Mouse (Mus musculus) T-helper 1 cell (primary cell): Measurements from ENCODE around the gene Pclaf.

Experiments used
- in situ Hi-C: fragments of 300-600 bp; cut with MboI, MseI; formaldehyde crosslinking; loops from one replicate; pipeline ENCODE4 v1.15.1; 2025; ENCODE audit warnings: high pct_unique_total_duplicates

The Pclaf gene

DNA sequence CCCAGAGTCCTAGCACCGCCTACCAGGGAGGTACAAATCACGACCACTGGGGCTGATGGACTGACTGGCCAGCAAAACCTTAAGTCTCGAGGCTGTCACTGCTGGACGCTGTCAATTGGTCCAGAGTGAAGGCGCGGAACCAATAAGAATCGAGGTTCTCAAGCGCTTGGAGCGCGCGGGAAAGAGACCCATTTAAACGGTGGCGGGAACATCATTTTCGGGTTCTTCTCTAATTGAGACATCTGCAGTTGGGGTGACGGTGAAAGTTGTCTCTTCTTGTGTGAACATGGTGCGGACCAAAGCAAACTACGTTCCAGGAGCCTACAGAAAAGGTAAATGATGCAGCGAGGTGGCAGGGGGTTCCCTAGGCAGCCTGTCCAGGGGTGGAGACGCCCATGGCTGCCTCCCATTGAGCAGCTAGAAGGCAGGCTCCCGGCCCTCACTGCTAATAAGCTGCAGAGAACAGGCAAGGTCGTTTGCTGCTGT is at the start of gene Pclaf:
TSS of gene Pclaf (plus strand) at position 95 of the 486 bp plus-strand sequence.
- in situ Hi-C loops, result no loop called here

DNA sequence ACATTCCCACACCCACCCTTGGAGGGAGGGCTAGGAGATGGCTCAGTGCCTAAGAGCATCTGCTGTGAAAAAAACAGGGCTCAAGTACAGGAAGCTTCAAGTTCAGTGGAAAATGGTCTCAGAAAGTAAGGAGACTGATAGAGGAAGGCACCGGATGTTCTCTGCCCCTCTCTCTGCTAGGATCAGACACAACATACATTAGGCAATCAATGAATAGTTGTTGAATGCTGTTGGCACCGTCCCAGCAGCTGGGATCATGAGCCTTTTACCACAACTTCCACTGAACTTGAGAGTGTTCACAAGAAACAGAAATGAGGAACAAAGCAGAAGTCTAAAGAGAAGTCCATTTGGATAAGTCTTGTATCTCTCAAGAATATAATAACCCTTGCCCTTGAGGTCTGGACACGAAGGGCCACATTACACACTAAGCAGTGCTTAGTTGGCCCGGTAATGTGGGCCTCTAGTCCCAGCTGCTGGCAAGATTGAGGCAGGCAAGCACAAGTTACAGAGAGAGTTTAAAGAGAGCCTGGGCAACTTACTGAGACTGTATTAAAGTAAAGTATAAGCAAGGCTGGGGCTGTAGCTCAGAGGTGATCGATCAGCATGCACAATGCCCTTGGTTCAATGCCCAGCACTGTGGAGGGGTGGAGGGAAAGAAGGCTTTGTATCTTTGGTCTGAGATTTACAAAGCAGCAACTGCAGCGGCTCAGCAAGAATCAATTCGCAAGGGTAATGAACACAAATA is 45.4 kb upstream of the Pclaf start:
- in situ Hi-C loops, result loop anchor here (5.0 kb wide), 1 partner anchor 92 kb away; no protein-coding TSS in a partner anchor

DNA sequence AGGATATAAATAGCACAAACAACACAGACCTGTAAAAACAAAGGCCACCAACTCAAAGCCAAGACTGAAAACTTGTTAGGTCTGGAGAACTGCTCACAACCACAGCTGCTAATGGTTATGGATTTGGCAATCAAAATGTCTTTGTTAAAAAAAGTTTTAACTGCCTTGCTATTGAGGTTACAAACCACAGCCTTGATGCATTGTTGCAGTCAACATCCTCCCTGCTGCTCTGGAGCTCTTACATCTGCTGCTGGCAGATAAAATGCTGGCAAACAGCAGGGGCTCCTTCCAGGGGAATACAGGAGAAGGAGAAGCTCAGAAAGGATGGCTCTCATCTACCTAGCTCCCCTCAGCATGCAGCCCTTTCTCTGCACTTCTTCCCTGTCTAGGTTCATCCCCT is 41.9 kb upstream of the Pclaf start:
- in situ Hi-C loops, result loop anchor here (5.0 kb wide), 1 partner anchor 96 kb away; no protein-coding TSS in a partner anchor

DNA sequence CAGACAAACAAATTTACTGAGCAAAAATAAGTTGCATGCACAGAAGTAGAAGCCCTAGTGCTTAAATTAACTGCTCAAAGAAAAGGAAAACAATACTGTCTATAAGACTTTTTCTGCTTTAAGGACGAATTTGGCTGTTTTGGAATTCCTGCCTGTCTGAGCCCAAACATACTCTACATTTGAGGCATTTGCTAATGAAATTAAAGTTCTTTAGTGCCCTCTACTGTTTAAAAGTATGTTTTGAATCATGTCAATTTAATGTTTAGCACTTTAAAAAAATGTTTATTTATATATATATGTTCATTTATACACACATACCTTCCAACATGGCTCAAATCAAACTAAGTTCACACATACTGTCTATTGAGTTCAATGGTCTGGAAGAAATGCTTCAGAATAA is 39.8 kb upstream of the Pclaf start:
- in situ Hi-C loops, result no loop called here

DNA sequence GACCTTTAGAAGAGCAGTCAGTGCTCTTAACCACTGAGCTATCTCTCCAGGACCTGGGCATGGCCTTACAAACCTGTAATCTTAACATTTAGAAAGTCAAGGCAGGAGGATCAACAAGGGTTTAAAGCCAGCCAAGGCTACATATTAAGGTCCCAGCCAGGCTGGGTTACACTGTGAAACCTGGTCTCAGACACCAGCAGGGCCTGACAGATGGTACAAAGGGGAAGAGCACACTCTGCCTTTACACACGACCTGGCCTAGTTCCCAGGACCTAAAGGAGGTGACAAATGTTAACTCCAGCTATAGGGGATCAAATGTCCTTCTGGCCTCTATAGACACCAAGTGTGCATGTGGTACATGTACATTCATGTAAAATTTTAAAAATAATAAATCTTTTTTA is 30.4 kb upstream of the Pclaf start:
- in situ Hi-C loops, result no loop called here

DNA sequence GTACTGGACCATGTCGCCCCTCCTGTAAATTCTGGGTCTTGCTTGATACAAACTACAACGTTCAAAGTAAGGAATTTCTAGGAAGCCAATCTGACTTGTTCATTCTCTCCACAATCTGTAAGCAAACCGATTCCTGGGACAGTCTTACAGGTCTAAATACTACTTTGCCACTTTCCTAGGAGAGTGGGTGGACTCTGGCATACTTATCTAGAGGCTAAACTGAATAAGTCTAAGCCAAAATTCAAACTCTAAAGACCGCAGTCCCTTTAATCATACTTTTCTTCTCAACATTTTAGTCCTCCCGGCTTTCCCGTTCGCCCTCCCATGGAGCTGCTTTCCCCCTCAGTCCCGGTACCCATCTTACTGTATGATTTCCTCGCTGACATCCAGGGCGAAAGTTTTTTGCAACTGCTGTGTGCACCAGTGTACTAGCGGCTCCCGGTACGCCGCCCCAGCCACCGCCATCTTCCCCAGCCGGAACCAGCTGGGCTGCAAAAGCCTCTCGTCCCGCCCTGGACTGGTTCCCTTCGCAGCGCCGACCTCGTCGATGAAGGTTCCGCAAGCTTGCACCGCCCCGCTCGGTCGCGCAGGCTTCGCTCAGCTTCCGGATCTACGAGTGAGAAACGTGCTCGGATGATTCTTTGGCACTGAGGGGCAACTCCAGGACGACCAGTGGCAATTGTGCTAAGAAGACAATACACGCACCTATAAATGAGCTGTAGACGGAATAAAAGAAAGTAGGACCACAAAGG is 5.3 kb upstream of the Pclaf start:
- in situ Hi-C loops, result no loop called here

DNA sequence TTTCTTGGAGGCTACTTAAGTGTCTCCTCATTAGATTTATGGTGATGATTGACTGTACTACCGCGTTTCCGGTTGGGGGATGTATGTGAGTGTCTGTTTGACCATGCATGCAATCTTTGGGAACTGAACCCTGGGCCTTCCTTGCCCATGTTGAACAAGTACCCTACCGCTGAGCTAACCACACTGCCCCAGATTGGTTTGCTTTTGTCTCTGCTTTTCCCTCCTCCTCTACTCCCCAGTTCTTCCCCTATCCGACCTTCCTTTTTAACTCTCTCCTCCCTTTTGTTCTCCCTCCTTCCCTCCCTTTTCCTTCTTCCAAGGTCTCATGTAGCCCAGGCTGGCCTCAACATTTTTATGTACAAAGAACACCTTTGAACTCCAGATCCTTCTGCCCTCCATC is 1.1 kb downstream of the Pclaf start:
- in situ Hi-C loops, result no loop called here

DNA sequence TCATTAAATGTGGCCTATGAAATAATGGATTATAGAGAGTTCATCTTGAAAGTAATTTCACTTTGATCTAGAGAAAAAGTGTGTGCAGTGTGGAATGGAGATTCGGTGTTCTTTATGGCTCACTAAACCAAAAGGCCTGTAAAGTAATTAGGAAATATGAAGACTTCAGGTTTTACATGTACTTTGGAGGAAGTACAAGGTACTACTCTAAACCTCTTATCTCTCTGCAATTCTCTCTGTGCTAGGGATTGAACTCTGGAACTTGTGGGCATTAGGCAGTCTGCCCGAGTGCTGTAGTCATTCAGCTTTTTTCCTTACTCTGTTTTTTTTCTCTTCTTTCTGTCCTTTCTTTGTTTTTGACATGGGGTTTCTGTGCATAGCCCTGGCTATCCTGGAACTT is 6.9 kb downstream of the Pclaf start:
- in situ Hi-C loops, result no loop called here

DNA sequence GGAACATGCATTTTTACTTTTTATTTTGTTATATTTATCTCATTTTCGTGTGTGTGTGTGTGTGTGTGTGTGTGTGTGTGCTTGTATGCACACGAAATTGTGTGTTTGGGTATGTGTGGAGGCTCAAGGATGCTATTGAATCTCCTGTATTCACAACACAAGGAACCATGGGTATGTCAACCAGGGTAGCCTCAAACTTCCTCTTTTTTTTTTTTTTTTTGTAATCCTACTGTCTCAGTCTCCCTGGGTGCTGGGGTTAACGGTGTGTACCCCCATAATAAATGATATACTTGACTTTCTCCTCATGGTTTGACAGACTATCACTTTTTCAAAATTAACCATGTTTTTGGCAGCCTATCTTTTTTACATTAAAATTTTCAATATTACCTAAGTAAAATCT is 12.8 kb downstream of the Pclaf start:
- in situ Hi-C loops, result loop anchor here (5.0 to 10.0 kb wide), 2 partner anchors 64 to 1108 kb away; no protein-coding TSS in a partner anchor

DNA sequence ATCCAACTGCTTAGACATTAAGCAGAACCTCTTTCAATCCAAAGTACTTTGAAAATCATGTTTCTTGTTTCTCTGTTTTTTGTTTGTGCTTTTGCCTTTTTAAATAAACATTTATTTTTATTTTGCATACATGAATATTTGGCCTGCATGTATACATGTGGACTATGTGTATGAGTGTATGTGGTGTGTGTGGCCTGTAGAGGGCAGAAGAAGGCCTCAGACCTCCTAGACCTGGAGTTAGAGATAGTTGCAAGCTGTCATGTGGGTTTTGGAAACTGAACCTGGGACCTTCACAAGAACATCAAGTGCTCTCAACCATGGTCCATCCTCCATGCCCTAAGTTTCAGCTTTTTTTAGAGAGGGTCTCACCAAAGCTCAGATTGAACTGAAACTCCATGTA is 13.4 kb downstream of the Pclaf start:
- in situ Hi-C loops, result loop anchor here (5.0 to 10.0 kb wide), 2 partner anchors 64 to 1109 kb away; no protein-coding TSS in a partner anchor

DNA sequence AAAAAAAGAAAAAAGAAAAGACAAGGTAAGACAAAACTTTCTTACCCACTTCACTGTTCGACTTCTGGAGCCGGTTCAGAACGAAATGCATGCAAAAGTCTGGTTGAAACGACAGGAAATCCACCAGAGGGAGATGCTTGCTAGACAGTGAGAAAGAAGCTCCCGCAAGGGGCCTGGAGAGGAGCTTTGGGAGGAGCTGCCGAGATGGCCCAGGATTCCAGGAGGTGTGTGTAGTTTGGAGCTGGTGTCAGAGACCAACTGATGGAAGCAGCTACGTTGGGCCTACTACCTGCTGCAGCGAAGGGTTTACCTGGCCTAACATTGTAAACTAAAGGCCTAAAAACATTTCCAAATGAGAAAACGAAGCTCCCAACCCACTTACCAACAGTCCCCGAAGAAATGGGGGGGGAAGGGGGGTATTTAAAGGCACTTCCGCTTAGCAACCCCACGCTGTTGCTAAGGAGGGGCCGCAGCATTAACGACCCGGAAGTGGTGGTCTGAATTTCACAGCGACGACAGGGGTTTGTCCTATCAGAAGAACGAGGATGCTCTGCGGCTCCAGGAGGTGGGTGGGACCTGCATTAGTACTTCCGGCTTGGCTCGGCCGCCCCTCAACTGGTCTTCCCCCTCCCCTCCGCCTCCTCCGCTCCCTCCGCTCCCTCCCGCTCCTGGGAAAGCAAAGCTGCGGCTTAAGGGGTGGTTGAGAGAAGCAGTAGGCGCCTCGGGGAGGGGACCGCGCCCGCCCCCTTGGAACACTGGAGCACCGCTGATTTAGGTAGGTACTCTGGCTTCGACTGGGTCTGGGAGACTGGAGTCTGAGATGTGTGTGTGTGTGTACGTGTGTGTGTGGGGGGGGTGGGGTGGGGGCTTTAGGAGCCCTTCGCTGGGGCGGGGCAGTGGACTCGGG is 18.6 kb downstream of the Pclaf start, which contains the start of the genes Trip4 and Csnk1g1:
TSS of gene Trip4 (minus strand) at position 401 of the 907 bp plus-strand sequence.
TSS of gene Csnk1g1 (plus strand) at position 531 of the 907 bp plus-strand sequence.
- in situ Hi-C loops, result loop anchor here (10.0 kb wide), 1 partner anchor 1114 kb away; no protein-coding TSS in a partner anchor

DNA sequence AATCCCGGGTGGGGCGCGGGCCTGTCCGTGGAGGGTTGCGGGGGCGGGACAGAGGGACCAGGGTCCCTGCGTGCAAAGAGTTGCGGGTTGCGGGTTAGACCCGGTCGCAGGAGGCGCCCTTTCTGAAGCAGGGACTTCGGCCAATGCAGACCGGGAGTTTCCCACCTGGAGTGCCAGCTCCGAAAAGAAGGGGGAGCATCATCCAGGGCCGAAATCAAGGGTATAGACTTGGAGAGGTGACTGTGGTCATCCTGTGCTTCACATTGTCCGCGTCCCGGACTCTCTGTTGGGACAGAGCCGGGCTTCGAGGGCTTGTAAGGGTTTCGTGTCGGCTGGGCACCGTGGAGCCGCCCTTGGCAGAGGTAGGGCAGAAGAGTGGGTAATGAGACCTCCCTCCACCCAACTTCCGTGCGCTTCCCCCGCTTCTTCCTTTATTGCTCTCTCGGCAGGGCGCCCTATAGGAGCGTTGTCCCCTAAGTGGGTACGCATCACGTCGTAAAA is 19.3 kb downstream of the Pclaf start:
- in situ Hi-C loops, result loop anchor here (10.0 kb wide), 1 partner anchor 1115 kb away; no protein-coding TSS in a partner anchor

DNA sequence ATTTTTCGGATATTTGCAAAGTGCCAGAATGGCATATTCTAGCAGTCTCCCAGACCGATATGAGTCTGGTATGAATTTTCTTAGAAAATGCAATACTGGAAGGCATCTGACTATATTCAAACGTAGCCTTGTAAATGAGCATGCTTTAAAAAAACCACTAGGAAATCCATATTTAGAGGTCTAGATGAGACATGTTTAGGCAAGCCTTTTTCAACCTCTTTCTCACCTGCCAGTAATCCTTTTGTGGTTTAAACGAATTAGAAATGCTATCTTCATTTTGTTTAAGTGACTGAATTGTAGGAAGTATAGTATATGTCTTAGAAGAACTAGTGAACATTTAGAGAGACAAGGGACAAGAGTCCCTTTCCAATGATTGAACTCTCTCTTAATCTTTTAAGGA is 19.8 kb downstream of the Pclaf start:
- in situ Hi-C loops, result loop anchor here (10.0 kb wide), 1 partner anchor 1115 kb away; no protein-coding TSS in a partner anchor

DNA sequence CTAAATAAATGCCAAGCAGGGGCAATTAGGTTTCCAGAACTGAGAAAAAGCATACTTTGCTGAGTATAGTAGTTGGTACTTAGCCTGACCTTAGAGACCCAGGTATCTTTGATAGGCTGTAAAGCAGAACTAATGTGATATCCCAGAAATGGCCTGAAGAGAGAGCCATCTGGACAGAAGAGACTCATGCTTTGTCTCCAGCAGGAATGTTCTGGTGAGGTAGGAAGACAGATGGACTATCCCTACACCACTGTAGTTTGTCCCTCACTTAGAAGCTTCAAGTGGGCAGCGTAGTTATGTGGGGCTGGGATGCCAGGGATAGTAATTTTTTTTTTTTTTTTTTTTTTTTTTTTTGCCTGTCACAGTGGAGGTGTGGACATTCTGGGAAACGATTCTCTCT is 23.9 kb downstream of the Pclaf start:
- in situ Hi-C loops, result no loop called here

DNA sequence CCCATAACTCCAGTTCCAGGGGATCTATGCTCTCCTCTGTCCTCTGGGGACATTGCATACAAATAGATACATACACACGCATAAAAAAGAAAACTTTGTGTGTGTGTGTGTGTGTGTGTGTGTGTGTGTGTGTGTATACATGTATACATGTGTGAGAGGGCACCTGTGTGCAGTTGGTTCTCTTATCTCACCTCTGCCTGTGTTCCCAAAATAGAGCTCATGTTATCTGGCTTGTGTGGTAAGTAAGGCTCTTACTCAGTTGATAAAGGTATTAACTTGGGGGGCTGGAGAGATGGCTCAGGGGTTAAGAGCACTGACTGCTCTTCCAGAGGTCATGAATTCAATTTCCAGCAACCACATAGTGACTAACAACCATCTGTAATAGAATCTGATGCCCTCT is 27.0 kb downstream of the Pclaf start:
- in situ Hi-C loops, result no loop called here

DNA sequence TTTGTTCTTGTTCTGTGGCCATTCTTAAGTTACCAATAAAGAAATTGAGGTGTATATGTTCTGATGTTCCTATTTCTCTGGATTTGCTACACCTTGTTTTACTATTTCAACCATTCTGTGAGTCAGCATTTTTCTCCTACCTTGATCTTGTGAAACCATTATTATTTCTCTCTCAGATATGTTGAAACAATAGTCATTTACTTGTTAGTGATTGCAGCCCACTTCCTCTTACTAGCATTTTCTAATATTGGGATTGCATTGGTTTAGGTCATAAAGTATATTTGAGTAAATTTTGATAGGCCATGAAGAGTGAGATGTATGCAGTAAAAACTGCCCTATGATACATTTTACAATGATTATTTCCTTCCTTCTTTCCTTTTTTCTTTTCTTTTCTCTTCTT is 38.4 kb downstream of the Pclaf start:
- in situ Hi-C loops, result no loop called here

DNA sequence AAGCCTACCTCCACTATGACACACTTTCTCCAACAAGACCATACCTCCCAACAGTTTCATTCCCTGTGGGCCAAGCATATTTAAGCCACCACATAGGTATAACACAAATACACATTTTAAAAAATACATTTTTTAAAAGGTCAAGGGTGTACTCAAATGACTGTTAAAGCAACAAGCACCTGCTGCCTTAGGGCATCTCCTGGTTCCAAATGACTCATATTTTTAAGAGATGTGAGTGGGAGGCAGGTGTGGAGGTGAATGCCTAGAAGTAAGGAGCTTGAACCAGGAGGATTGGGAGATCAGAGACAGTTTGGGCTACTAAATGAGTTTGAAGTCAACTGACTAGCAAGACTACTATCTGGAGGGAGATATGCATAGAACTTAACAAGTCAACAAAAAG is 39.8 kb downstream of the Pclaf start:
- in situ Hi-C loops, result no loop called here

DNA sequence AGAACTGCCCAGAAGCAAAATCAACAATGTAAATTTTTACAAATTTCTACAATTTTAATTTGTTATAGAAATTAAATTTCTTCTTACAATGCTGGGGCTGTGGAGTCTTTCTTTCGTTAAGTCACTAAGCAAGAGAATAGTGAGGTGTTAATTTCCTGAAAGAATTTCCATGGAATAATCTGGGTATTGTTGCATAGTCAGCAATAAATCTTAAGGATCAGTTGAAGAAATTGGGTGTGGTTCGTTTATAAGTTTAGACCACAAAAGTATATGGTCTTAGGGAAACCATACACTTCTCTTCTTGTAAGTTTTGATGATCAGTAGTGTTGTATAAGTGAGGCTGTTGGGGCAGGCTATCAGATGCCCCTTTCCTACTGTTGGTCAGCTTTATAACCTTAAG is 47.5 kb downstream of the Pclaf start:
- in situ Hi-C loops, result loop anchor here (5.0 kb wide), 1 partner anchor 40 kb away; no protein-coding TSS in a partner anchor

DNA sequence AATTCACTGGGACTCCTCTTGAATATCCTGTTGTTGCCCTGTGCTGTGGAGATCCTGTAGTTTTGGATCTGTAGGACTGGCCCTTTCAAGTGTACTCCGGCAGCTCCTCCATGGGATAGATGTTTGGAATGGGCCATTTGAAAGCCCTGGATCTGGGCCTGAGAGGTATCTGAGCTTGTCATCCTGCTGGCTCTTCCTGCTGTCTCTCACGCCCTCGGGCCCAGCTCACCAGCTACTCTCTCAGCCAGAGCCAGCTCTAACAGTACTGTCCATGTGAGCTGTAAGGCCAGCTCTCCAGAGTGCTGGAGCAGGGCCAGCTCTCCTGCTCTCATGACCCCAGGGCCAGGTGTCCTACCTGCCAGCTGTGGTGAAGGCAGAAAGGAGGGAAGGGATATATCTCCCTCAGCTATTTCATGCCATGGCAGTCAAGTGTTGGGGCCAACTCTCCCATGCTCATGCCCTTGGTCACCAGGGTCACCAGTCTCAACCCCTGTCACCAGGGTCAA is 61.1 kb downstream of the Pclaf start:
- in situ Hi-C loops, result no loop called here
